Mouse (Mus musculus) myocyte (in vitro differentiated cells): ENCODE measurements around the gene Srp14.

Experiments
- CEBPB ChIP-seq: IDR thresholded peaks from 2 replicates; pipeline ENCODE4 v1.6.1; 2011; ENCODE audit warnings: mild to moderate bottlenecking, moderate library complexity; ENCODE audit not compliant: poor library complexity, insufficient read depth, severe bottlenecking
- E2F4 ChIP-seq: IDR thresholded peaks from one replicate; pipeline ENCODE4 v1.6.1; 2011; ENCODE audit warnings: mild to moderate bottlenecking, control low read depth, moderate library complexity; ENCODE audit not compliant: insufficient read depth
- MAX ChIP-seq: IDR thresholded peaks from one replicate; pipeline ENCODE4 v1.6.1; 2011; ENCODE audit warnings: low read depth, mild to moderate bottlenecking, control low read depth
- MYOG ChIP-seq, 3 experiments: IDR thresholded peaks; one replicate each; pipeline ENCODE4 v1.6.1; 2011; ENCODE audit warnings: control low read depth in 2 of 3, low read depth in 2 of 3, mild to moderate bottlenecking in 2 of 3; ENCODE audit not compliant: insufficient read length in 2 of 3, control insufficient read depth in 1 of 3, insufficient read depth in 1 of 3
- POLR2A ChIP-seq: IDR thresholded peaks from one replicate; pipeline ENCODE4 v1.6.1; 2011; ENCODE audit warnings: low read depth, mild to moderate bottlenecking, control low read depth, moderate library complexity; ENCODE audit not compliant: insufficient read length
- POLR2AphosphoS2 ChIP-seq: IDR thresholded peaks from one replicate; pipeline ENCODE4 v1.6.1; 2011; ENCODE audit warnings: low read depth, control low read depth; ENCODE audit not compliant: insufficient read length
- TCF12 ChIP-seq: IDR thresholded peaks from one replicate; pipeline ENCODE4 v1.6.1; 2011; ENCODE audit warnings: mild to moderate bottlenecking, control low read depth; ENCODE audit not compliant: poor library complexity, insufficient read depth, severe bottlenecking
- USF1 ChIP-seq: IDR thresholded peaks from one replicate; pipeline ENCODE4 v1.6.1; 2011; ENCODE audit warnings: low read depth, mild to moderate bottlenecking, control low read depth, moderate library complexity

DNA sequence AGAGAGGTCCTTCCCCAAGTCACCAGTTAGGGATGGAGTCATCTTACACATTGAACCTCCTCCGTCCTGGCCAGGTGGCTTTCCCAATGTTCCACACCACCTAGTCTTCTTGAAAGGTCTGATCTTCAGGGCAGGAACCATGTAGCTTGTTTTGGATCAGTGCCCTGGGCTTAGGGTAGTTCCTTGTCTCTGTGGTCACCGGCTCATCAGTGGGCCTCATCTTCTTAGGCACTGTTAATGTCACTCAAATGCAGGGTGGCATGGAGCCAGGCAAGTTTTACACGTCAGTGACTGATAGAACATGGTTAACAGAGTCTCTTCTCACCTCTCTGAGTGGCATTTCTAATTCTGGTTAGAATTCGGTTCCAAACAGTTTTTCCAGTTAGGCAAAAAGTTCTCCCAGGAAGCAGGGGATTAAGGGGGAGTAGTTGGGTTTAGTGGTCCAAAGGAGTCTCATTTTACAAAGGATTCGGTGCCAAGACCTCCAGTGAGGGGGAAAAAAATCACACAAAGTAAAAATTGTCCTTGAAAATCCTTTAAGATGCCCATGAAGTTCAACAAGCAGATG, 43.7 kb upstream of the Srp14 start:
- TF ChIP-seq TCF12 (no peak), POLR2A (no peak), POLR2AphosphoS2 (no peak), E2F4 (no peak), USF1 (no peak), MAX (no peak), CEBPB (no peak), MYOG (IDR thresholded peaks at IDR 0.05; ENCODE audit: control insufficient read depth in 1 of 3, insufficient read depth in 1 of 3, insufficient read length in 2 of 3, low read depth in 2 of 3) (no peak)
